Mouse (Mus musculus) ES-Bruce4 (cell line): Measurements from ENCODE around the gene Olr1.

Experiments
- EP300 ChIP-seq: IDR thresholded peaks from 2 replicates; pipeline ENCODE4 v1.6.1; 2011; ENCODE audit warnings: low read depth, low read length; ENCODE audit not compliant: insufficient read depth
- POLR2A ChIP-seq: IDR thresholded peaks from one replicate; pipeline ENCODE4 v1.8.1; 2011; ENCODE audit warnings: low read length; ENCODE audit not compliant: insufficient read depth

GRCm38 (mm10) chr6:129534057-129534456 lies 27.1 kb upstream of the Olr1 start:
- no peak for TF ChIP-seq EP300
- no peak for TF ChIP-seq POLR2A
